Mouse (Mus musculus) large intestine, adult 2 months (tissue): ENCODE measurements around the gene Wdr63. TPM values are rescaled to one million over a fixed set of nuclear protein-coding genes. Genes with fewer than 3 reads are reported as not detected.
A peak's percentile ranks its signal among the peaks of the same experiment; 100 is the strongest.

Source experiments
- DNase-seq: peaks from one replicate; pipeline ENCODE4 v3.0.0-alpha.2; 2012; ENCODE audit warnings: low read depth, low spot score
- WGBS: fragments of 180-500 bp; shearing (Covaris S2); methylation state at CpG from one replicate; pipeline ENCODE4 v1.1.7; 2018; 5-methylcytosine and 5-hydroxymethylcytosine counted together
- polyA plus RNA-seq: library from polyadenylated mRNA; depleted of rRNA; stranded (reverse); fragments of >200 nt; gene quantifications from 2 replicates; pipeline ENCODE4 v1.2.3, GENCODE M21; 2012; rRNA removed

Gene Wdr63
- polyA plus RNA-seq, result 0.15 TPM in 1 of 2 replicates, not detected in the other

DNA sequence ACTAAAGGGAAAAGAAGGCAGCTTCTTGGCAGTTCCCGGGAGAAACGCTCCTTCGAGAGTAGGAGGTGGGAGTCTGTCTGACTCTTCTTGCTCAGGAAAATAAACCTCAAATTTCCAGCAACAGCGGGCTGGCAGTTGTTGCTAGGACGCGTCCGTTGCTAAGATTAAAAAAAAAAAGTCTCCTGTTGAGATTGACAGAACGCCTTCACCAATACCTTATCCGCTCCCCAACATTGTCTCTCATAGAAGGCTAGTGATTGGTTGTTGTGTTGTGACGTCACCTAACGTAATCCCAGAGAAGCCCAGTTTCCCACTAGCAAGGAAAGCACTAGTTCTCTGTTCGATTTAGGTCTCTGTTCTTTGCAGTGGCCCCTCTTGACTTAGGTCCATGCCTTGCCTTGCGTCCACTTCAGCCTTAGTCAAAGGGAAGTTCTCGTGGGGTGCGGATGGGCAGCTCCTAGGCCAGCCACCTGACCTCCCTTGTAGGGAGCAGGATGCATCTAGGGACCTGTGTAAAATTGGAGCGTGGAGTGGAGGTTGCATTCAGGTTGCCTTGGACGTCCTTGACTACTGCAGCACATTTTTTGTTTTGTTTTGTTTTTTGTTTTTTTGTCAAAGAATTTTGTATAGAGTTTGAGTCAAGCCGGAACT lies at the start of gene Wdr63:
Wdr63 (minus strand) TSS at position 210 of the 651 bp plus-strand sequence.
- peak; percentile 37 for DNase-seq
- WGBS, result 17% methylated on average over 18 of the region's 18 CpGs

DNA sequence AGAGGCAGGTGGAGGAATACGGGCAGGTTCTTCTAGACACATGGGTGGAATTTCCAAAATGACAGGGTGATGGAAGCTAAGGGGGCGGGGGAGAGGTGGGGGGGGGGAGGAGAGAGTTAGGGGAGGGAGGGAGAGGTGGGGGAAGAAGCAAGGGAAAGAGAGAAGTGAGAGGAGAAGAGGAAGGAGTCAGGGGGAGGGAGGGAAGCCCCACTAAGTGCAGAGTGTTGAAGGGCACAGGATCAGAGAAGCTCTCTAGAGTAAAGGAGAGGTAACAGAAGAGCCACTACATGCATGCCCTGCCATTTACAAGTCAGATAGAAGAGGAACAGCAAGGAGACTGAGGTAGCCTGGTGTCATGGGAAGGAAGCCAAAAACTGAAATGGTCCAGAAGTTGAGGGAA lies 48.9 kb upstream of the Wdr63 start:
- WGBS, result 73% methylated on average over 2 of the region's 2 CpGs
- DNase-seq, result no peak

DNA sequence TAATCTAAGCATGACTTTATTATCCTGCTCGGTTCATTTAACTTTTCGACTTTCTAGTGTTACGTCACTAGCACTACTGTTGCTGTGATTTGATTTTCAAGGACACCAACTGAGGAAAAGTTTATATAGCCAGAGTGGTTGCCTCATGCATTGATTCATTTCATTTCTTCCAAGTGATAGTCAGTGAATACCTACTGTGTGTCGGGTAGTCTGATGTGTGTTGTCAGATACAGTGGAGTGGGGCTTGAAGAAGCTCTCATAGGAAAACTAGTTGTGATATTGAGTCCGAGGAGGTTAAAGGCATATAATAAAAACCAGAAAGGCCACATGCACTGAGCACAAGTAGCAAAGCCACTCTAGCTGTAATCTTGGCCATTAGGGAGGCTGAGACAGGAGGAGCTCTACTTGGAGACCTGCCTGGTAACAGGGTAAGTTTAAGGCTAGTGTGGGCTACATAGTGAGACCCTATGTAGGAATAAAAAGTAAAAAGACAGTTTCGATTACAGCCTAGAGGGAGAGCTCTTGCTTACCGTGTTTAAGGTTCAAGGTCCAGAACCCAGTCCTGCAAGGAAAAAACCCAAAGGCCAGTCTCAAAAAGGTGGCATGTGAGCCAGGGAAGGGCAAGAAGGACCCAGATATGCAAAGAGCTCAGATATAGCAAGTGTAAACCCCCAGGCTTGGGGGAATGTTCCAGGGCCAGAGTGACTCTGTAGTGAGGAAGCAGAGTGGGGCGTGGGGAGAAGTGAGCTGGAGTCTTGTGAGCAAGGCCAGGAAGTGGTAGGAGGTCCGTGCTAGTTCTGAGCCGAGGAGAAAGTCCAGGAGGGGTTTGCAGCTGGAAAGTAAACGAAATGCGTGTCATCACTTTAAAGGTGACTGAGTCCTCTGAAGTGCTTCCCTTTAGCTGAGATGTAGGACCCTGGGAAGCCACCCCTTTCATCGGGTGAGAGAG lies 48.0 kb upstream of the Wdr63 start:
- DNase-seq, result no peak
- 42% methylated on average over 13 of the region's 13 CpGs for WGBS

DNA sequence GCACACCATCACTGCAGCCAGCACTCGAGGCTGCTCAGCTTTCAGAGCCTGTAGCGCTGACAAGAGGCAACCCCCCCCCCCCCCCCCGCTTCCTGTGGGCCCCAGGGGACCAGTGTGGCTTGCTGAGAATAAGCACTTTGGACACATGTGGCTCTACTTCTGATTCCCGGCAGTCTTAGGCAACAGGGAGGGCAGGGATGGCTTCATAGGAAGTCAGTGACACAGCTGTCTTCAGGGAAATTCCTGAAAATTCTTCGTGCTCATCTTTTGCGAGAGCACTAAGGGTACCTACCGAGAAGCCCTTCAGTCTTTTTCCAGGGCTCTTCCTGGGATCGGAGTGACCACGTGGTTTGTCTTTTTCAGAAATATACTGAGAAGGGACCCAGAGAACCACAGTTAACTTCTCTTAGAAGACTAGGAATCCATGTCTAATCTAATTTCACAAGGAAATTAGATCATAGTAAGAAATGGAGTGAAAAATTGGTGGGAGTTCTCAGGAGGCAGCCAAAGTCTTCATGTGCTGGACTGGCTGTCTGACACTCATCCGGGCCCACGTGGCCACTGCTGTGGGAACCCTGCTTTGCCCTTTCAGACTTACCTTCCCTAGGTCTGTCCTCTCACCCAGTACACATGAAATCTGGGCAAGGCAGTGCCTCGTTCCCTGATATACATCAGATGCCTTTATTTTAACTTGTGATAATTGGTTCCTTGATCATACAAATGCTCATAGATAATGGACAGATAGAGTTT lies 46.1 kb upstream of the Wdr63 start:
- DNase-seq, result no peak
- WGBS, result 54% methylated on average over 12 of the region's 12 CpGs

DNA sequence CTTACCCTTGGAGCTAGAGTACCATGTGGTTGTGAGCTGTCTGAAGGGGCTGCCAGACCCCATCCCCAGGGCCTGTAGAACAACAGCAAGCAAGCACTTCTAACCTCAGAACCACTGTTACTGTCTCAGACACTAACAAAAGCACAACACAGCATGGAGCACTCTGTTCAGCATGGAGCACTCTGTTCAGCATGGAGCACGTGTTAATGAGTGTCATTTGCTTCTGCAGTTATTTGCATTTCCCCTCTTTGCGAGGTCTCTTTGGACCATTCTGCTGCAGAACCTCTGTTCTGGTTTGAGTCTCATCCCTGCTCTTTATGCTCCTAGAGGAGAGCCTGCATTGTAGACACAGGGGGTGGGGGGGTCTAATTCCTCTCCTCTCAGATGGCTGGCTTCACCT lies 45.0 kb upstream of the Wdr63 start:
- no peak for DNase-seq
- 72% methylated on average over 2 of the region's 2 CpGs for WGBS

DNA sequence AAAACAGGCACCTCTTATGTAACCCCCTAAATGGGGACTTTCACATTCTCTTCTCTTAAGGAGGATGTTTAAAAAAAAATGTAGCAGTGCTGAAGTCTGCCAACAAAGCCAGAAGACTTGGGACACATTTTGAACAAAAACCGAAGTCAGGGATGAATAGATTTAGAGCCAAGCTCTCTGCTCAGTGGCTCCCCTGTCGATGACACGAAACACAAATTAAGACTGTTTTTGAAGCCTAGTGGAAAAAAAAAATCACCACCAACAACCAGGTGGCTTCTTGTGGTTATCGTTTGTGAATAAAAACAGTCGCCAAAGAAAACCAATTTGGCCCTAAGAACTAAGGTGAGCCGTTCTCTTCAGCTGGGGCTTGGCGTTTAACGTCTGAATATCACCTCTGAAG lies 44.4 kb upstream of the Wdr63 start:
- WGBS, result 83% methylated on average over 8 of the region's 8 CpGs
- DNase-seq, result no peak

DNA sequence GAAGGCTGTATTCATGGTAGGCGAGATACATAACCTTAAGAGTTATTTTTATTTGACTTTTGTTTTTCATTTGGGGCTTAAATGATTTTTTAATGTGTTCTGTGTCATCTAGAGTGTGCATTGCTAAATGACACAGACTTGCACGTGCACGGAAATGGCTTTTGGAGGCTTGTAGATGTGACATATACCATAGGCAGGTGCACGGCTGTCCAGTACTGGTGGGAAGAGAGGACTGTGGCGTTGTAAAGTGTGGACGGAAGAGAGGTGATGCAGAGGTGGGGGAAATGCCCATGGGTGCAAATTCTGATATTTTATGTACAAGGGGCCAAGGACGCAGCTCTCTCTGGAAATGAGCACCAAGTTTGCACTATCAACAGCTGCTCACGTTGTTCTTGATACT lies 43.8 kb upstream of the Wdr63 start:
- DNase-seq, result no peak
- WGBS, result 84% methylated on average over 8 of the region's 8 CpGs

DNA sequence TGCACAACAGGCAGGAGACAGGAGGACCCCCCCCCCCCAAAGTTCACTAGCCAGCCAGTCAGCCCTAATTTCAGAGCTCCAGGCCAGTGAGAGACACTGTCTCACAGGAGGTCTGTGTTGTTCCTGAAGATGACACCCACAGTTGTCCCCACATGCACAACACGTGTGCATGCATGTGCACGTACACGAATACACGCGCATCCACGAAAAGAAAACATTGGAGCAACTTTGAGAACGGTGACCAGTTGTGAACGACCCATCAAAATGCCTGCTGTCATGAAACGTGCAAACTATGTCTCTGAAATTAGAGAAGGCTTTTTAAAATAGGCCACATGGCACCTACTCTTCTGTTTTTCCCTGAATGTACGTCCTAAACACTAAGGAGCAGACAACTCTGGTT lies 43.4 kb upstream of the Wdr63 start:
- no peak for DNase-seq
- 90% methylated on average over 10 of the region's 10 CpGs for WGBS

DNA sequence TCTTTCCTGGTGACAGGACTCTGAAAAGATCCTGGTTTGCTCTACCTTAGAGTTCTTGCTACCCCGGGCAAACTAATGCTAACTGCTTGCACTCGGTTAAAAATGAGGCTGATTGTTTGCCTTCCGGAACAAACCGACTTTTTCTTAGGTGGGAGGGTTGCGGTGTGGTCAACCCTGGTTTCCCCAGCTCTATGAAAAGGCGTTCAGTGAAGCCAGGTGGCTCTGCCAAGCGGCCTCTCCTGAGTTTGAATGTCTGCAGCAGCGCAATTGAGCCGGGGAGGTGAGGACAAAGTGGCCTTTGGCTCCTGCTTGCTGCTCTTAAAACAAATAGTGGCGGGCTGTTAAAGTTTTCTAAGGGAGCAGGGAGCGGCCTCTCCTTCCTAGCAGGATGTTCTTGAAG lies 42.6 kb upstream of the Wdr63 start:
- DNase-seq, result peak; percentile 68
- WGBS, result 9% methylated on average over 11 of the region's 11 CpGs

DNA sequence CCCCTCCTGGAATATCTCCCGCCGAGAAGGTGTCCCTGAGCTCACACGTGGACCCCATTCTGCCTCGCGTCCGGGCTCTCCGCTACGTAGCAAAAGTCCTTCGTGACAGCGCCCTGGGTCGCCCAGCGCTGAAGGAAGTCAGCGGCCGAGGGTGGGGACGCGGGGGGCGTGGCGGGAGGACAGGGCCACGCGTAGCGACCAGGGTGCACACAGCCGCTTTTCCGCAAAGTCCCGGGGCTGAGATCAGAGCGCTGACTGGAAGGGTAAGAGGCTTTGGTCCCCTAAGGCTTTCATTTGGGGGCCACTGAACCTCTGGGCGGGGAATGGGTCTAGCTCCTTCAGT lies 42.1 kb upstream of the Wdr63 start:
- under 1% methylated on average over 26 of the region's 26 CpGs for WGBS
- DNase-seq, result no peak

DNA sequence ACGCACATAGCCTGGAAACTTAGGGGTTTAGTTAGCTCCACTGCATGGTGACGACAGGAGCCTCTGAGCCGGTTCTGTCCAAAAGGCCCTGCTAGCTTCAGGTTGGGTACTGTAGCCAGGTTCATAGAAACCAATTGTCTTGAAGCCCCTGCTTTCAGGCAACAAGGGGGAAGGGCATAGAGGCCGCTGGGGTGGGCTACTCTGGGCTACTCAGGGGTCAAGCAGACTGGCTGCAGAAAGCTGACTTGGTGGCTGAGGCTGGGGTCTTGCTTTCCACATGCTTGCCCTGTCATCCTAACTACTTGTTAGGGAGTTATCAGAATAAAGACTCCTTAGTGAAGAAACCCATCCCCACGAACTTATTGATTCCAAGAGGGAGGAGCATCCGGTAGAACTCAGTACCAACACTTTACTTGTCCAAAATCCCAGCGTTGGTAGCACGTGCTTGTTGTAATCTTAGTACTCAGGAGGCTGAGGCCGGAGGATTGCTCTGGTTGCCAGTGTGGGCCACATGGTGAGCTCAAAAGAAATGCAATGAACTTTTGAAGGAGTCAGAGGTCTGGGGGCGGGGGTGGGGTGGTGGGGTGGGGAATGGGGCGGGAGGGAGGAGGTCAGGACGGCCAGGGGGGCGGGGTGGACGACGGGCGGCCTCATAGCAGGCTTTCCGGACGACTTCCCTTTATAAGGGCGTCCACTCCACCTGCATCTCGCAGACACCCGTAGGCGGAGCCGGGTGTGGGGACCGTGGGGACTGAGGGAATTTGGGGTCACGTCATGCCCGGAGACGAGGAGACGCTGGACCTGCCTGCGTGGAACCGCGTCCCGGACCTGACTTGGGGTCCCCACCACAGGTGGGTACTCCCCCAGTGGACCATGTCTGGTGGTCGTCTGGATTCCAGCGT lies 41.5 kb upstream of the Wdr63 start, which contains the start of gene Mcoln2:
Mcoln2 (plus strand) TSS at position 678 of the 902 bp plus-strand sequence.
- DNase-seq, result no peak
- WGBS, result 14% methylated on average over 31 of the region's 34 CpGs

DNA sequence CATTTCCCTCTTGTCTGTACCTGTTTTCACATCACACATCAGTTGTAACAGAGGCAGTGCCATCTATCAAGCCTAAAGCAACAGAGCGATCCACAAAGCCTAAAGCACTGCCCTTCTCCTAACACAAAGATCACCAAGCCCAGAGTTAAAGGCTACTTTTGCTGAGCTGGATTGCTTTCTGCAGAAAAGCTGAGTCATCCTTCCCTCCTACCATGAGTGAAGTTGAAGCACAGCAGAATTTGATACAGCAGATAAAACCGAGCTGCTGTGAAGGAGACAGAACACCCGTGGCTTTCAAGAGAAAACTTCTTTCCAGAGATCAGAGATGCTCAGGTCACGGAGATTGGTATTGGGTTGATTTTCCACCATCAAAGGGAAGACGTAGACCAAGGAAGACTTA lies 38.2 kb upstream of the Wdr63 start:
- DNase-seq, result no peak
- WGBS, result 56% methylated on average over 5 of the region's 5 CpGs

DNA sequence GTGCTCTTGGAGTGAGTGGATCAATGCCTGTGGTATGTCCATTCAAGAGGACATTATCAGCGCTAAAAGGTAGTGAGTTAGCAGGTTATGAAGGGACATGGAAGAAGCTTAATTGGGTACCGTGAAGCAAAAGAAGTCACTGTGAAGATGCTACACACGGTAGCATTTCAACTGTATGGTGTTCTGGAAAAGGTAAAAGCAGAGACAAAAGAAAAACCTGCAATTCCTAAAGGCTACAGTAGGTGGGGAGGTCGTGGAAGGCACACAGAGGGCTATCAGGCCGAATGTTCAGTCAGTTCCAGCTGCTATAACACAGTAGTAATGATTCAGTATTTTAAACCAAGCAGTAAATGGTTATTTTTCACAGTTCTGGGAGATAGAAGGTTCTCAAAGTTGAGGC lies 37.6 kb upstream of the Wdr63 start:
- no peak for DNase-seq
- 56% methylated on average over 5 of the region's 5 CpGs for WGBS

DNA sequence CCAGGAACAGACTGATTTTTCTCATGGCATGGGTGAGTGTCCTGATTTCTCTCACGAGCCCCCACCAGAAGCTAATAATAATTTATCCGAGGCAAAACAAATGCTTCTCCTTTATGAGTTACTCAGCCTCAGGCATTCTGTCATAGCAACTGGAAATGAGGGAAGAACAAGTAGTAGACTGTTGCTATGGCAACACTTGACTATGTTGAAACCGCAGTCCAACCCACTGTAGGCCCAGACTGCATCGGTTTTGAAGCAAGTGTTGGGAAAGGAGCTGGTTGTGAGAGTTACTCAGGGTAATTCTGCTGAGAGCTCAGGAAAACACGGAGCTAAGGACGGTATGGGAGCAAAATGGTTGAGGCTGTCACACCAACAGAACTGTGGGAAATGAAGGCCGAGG lies 34.6 kb upstream of the Wdr63 start:
- WGBS, result 88% methylated on average over 7 of the region's 7 CpGs
- DNase-seq, result no peak

DNA sequence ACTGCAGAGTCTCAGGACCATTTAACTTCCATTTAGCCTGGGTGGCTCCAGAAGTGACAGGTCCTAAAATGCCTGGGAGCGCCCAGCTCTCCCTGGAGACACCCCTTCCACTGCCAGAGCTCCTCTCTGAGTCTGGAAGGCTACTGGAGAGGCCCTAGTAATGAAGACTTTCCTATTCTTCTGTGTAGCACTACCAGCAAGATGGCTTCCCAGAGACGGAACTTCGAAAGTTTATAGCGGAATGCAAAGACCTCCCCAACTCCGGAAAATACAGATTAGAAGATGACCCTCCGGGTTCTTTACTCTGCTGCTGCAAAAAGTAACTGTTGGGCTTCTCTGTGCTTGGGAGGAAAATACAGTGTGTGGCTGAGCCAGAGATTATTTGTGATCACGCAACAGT lies 32.3 kb upstream of the Wdr63 start:
- no peak for DNase-seq
- WGBS, result 93% methylated on average over 7 of the region's 7 CpGs

DNA sequence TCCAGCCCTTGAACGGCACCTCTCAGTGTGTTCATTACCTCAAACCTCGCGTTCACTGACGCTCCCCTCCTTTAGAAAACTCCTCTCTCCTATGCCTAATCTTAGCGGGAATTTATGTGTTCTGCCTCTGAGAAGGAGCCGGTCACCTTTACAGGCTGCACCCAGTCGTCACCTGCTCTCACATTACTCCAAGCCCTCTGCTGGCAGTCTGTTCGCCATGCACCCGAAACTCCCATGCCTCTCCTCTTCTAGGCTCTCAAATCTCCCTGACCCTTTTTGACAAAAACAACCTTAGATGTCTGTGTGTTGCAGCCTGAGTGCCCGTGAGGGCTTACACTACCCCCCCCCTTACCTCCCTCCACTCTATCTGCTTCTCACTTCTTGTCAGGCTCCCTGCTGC lies 28.5 kb upstream of the Wdr63 start:
- WGBS, result 25% methylated on average over 10 of the region's 10 CpGs
- DNase-seq, result no peak

DNA sequence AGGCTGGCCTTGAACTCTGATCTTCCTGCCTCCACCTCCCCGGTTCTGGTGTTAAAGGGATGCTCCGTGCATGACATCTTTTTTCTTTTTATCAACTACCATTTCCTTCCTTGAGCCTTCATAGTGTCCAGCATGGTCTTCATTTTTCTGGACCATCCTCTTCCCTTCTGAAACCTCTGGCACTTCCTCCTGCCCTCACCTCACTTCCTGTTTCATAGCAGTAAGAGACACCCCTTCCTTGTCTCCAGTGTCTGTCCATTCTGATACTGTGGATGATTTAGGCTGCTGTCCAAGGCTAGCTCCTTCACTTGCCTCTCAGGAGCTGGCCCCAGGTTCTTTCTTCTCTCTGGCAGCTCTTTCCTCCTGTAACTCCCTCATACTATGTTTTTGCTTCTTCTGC lies 27.5 kb upstream of the Wdr63 start:
- 80% methylated on average over 2 of the region's 2 CpGs for WGBS
- no peak for DNase-seq

DNA sequence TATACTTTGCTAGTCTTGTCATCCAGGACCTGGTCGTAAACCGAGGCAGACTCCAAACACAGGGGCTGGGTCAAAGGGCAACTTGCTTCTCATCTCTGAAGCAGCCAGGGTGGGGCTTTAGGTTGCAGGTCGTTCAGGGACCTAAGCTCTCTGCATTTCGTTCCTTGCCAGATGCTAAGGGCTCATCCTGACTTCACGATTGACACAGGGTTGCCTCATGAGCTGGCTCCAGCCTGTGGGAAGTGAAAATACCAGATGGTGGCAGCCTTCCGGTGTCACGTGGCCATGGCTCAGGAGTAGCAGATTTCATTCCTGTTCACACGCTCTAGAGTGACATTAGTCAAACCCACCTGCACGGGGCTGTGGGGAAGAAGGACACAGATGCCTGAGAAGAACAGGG lies 26.9 kb upstream of the Wdr63 start:
- no peak for DNase-seq
- WGBS, result 26% methylated on average over 9 of the region's 9 CpGs

DNA sequence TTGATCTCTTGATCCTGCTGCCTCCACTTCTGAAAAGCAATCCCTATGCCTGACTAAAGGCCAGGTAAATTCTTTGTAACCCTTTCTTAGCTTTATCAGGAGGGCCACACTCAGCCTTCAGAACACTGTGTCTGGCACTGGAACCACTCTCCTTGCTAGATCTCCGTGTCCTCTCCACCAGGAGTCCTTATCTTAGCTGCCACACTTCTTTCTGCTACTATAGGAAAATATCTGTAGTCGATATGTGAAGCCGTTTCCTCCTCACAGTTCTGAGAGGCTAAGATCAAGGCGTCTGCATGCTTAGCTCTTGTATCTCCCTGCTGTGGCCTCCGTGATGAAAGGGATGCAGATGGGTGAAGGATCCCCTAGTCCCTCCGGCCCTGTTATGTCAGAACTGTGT lies 19.3 kb upstream of the Wdr63 start:
- 83% methylated on average over 6 of the region's 6 CpGs for WGBS
- DNase-seq, result no peak

DNA sequence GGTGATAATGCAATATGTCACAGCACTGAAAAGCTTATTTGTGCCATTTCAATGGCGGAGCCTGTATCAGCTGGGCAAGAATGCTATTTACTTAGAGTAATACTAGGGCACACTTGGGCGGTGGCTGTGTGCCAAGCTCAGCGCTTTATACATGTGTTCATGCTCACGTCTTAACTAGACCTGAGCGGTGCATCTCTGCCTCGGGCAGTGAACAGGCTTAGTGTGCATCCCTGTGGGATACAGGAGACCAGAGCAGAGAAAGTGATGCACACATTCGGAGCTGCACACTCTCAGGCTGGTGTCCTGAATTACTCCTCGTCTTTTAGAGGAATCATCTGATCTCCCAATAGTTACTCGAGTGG lies 15.5 kb upstream of the Wdr63 start:
- WGBS, result 42% methylated on average over 9 of the region's 9 CpGs
- DNase-seq, result no peak
